Mouse (Mus musculus) fibroblast of lung, adult 2 months (primary cell): ENCODE results near the gene Kdm1b.

ENCODE experiments used
- DNase-seq: peaks from one replicate; pipeline ENCODE4 v3.0.0-alpha.2; 2011; ENCODE audit warnings: low read depth

Kdm1b gene

DNA sequence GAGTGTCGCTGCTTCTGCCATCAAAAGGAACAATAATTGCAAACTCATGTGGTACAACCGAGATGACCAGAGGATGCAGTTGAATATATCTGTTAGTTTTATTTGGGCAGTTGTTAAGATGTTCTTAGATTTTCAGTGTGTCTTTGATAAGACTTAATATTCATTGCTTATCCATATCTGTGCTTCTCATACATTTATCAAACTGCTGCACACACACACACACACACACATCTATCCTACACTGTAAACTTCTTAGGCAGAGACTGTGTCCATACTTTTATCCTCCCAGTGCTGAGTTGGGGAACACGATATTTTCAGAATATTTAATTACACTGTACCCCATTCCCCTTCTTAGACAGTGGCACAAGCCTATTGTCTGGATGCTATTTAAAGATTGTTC, 67.9 kb downstream of the Kdm1b start:
- DNase-seq = no peak

DNA sequence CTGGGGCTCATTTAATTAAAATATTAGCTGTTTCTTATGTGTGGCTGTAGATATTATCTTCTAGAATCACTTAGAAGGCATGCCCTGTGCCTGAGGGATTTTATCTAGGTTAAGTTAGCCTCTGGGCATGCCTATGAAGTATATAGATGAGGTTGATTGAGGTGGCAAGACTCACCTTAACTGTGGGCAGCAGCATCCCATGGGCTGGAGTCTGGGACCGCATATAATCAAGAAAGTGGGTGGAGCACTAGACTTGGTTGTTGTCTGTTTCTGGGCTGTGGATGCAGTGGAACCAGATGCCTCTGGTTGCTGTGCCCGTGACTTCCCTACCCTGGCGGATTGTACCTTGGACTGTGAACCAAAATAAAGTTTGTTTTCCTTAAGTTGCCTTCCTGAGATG, 68.8 kb downstream of the Kdm1b start:
- no peak for DNase-seq

DNA sequence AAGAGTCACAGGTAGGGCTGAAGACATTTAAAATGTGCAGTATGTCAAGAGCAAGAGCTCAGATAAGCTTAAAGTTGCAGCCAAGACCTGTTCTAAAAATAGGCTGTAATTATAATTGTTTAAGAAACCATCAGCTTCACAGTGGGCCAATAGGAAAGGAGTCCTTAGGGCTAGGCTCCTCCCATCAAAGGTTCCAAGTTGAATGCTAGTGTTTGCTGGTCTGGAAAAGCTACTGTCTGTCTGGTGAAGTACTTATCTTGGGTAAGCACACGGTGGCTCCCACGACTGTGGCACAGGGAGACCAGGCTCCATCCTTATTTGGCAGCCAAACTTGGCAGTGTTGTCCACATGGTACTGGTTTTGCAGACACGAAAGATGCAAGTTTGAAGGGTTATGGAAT, 69.6 kb downstream of the Kdm1b start:
- DNase-seq = no peak

DNA sequence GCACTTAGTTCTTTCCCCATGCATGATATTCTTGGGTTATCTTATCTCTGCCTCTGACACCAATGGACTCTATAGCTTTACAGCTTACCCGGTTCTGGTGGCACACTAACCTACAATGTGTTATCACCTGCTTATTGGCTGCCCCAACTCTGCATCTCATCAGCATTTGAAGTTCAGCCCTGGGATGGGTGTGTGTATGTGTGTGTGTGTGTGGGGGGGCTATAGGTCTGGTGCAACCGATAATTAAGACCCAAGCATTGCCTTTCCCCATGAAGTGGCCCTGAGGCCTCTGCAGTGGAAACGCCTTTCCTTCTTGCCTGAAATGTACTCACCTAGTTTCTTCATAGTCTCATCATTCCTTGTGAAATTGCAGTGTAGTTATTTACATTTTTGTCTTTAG, 72.7 kb downstream of the Kdm1b start:
- no peak for DNase-seq

DNA sequence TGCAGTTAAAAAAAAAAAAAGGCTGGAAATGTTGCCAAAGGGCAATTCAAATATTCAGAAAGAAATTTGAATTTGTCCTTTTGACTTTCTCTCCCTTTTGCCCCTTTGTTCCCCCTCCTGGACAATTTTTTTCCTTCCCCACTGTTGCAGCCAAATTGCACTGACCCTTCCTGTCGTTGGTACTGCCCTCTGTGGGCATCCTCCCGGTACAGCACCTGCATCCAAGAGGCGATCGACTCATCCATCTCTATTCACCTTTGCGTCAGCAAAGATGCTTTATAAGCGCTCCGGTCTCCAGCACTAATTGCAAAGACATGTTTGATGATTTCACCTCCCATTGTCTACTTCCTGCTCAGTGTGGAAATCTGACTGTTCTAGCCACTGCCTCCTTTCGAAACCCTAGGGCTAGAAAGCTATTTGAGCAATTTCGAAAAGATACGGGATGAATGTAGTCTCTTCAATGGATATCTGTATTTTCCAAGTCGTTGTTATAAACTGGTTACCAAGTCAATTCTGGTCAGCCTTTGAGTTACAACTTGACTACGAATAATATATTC, 78.1 kb downstream of the Kdm1b start:
- no peak for DNase-seq

DNA sequence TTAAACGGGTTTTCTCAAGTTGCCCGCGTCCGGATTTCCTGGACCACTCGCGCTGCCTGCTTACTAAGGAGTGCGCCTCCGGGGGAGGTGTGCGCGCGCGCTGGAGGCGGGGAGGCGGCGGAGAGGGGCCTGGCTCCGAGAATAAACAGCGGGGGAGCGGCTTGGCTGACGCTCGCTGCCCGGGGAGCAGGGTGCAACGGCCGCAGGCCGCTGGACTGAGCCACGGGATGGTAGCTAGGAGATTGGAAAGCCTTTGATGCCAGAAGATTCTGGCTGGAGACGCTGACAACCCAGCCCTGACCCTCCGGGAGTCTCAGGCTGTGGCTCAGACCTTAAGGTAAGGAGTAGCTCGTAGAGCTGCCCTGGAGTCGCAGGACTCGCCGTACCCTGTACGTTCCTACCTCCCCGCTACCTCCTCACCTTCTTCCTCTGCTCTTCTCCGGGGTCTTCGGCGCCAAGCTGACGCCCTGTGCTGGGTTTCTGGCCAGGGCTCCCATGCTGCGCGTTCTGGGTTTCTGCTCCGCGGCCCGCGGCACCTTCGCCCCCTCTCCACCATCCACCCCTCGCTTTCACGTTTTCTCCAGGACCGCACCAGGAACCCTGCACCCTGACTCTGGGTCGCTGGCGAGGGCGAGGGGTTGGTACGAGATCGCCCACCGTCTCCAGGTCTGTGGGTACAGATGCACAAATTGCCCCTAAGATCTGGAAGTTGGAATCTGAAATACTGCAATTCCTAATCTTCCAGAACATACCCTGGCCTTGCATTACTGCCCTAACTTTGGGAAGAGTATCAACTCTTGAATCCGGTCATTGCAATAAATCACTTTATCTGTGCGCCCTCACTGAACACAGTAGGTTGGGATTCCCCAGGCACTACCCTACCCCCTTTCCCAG, 79.5 kb downstream of the Kdm1b start, which contains the start of gene Rnf144b:
Gene Rnf144b (plus strand): TSS at position 120 of the 894 bp plus-strand sequence.
- no peak for DNase-seq

DNA sequence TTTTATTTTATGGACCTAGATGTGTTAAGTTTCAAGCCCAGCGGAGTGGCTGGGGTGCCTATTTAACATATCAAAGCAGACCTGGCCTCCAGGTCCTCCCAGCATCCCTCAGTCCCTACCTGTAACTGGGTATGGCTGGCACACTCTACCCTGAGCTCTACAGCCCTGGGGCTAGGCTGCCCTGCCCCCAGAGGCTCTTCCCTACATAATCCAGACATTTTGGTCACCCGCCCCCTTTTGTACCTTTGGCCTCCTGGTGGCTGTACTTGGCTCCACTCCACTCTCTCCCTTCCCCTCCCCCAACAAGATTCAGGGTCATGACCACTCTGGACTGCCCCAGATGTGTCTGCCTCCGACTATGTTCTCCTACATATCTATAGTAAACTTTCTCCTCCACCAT, 81.2 kb downstream of the Kdm1b start:
- DNase-seq = no peak

DNA sequence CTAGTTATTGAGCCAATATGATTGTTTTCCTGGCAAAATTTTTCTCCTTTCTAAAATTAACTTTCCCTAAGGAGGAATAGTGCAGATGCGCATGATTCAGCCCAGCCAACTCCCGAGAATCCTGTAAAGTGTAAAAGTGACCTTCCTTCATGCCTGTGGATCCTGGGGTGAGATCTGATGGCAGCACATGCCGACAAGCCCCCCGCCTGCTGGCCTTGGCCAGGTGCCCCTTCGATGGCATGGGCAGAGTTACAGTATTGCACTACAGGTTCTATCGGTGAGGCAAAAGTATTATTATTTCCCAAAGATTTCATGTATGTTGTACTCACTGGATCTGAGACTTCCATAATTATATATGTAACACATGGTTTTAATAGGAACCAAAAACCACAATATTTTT, 81.7 kb downstream of the Kdm1b start:
- no peak for DNase-seq

DNA sequence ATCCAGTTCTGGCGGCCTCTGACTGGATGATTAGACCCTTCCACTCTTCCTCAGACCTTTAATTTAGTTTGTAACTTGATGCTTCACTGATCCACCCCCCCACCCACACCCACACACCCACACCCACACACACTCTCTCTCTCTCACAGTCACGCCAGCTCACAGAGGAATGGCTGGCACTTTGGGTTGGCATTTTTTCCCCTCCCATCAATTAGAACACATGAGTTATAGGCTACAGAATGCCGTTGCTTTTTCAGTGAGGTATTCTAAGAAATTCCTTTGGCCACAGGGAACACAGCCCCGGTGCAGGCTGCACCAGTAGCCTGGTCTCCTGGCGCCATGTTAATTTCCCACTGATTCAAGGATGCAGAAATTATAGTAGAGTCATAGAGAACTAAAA, 82.3 kb downstream of the Kdm1b start:
- no peak for DNase-seq

DNA sequence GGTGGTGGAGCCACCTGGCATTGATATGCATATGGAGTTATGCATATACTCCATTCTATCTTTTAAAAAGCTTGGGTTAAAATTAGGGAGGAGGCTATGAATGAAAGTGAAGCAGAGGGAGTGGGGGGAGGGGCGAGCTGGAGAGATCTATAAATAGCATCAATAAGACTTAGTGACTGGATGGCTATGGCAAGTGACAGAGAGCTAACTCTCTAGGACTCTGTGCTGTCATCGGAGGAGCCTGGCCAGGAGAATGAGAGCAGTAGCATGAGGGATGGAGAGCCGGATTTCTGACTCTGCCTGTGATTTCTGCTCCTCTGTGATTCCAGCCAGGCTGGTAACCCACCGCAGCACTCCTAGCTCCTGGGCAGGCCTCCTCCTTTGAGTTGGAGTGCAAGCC, 85.8 kb downstream of the Kdm1b start:
- DNase-seq = no peak

DNA sequence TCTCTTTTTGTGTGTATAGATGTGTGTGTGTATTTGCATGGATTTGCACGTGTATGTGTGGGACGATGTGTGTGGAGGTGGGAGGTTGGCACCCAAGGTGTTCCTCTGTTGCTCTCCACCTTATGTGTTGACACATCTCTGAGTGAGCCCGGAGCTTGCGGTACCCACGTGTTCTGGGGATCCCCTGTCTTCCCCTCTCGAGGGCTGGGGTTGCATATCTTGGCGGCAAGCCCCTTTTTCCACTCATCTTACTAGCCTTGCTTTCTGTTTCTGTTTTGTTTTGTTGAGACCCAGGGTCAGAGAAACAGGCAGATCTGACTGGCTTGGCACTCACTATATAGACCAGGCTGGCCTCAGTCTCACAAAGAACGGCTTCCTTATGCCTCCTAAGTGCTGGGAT, 89.8 kb downstream of the Kdm1b start:
- DNase-seq = no peak

DNA sequence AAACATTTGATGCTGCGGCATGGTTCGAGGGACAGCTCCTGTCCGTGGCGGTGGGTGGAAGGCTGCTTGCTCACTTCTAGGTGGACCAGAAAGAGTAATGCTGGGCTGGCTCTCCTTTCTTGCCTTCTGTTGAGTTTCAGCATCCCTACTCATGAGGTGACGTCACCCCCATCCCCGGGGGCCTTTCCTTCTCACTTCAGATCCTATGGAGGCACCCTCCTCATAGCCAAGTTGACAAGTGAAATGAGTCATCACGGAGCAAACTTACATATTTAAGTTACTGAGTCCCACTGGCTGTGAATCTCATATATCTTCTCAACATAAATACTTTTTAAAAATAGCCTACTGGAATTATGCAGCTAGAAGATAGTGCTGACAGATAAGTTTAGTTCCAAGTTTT, 91.5 kb downstream of the Kdm1b start:
- DNase-seq = no peak
